Mouse (Mus musculus) 3134 (cell line): ENCODE results near the gene Bphl.

ENCODE experiments used
- DNase-seq: peaks from one replicate; pipeline ENCODE4 v3.0.0-alpha.2; 2011; ENCODE audit warnings: low spot score; ENCODE audit not compliant: insufficient read length; ENCODE audit errors: extremely low read depth

The Bphl gene

GRCm38 (mm10) chr13:34087052-34087812, 49.8 kb downstream of the Bphl start:
- peak; percentile 46 for DNase-seq

- peak; percentile 63 for DNase-seq
These were observed 50.8 kb downstream of the Bphl start for GRCm38 (mm10) chr13:34088201-34088649.

- no peak for DNase-seq
These were observed 51.5 kb downstream of the Bphl start for GRCm38 (mm10) chr13:34088871-34089288.

- no peak for DNase-seq
These were observed 52.0 kb downstream of the Bphl start for GRCm38 (mm10) chr13:34089358-34089757.

GRCm38 (mm10) chr13:34095542-34096435, 58.4 kb downstream of the Bphl start:
- no peak for DNase-seq

- DNase-seq, result no peak
These were observed 59.1 kb downstream of the Bphl start for GRCm38 (mm10) chr13:34096455-34096854.

GRCm38 (mm10) chr13:34097086-34097485, 59.7 kb downstream of the Bphl start:
- no peak for DNase-seq

- DNase-seq, result no peak
These were observed 63.3 kb downstream of the Bphl start for GRCm38 (mm10) chr13:34100733-34101132.

GRCm38 (mm10) chr13:34101247-34101646, 63.9 kb downstream of the Bphl start:
- no peak for DNase-seq

- DNase-seq, result no peak
These were observed 64.5 kb downstream of the Bphl start for GRCm38 (mm10) chr13:34101908-34102307.

- no peak for DNase-seq
These were observed 68.0 kb downstream of the Bphl start for GRCm38 (mm10) chr13:34105364-34105763.

- no peak for DNase-seq
These were observed 68.9 kb downstream of the Bphl start for GRCm38 (mm10) chr13:34106256-34106655.

- no peak for DNase-seq
These were observed 69.6 kb downstream of the Bphl start for GRCm38 (mm10) chr13:34106999-34107398.

- no peak for DNase-seq
These were observed 71.8 kb downstream of the Bphl start for GRCm38 (mm10) chr13:34109035-34109676.

GRCm38 (mm10) chr13:34109677-34110058, 72.3 kb downstream of the Bphl start:
- DNase-seq, result no peak

GRCm38 (mm10) chr13:34111019-34111418, 73.6 kb downstream of the Bphl start:
- peak; percentile 48 for DNase-seq

GRCm38 (mm10) chr13:34111878-34112277, 74.5 kb downstream of the Bphl start:
- DNase-seq, result peak; percentile 42

GRCm38 (mm10) chr13:34112369-34113081, 75.1 kb downstream of the Bphl start:
- peak; percentile 73 for DNase-seq

- peak; percentile 71 for DNase-seq
These were observed 75.7 kb downstream of the Bphl start for GRCm38 (mm10) chr13:34113086-34113485.

GRCm38 (mm10) chr13:34114654-34115053, 77.3 kb downstream of the Bphl start:
- DNase-seq, result no peak
